Mouse (Mus musculus): Measurements from ENCODE around the gene Csrnp2.

GRCm38 (mm10) chr15:100491966-100492365, 3.3 kb downstream of the Csrnp2 start:
- TF ChIP-seq POLR2A (IDR thresholded peaks at IDR 0.05; ENCODE audit: low read depth, low read length) (no peak), RCOR1 (conservative IDR thresholded peaks at IDR 0.05; ENCODE audit: low read depth, low read length) (no peak), MAZ (IDR thresholded peaks at IDR 0.05; ENCODE audit: low read depth, low read length) (no peak), CHD2 (IDR thresholded peaks at IDR 0.05; ENCODE audit: low read length) (no peak), EP300 (IDR thresholded peaks at IDR 0.05; ENCODE audit: low read length) (no peak), ETS1 (conservative IDR thresholded peaks at IDR 0.05; ENCODE audit: low read depth, low read length) (no peak), HCFC1 (IDR thresholded peaks at IDR 0.05; ENCODE audit: low read depth, low read length) (no peak), CTCF (conservative IDR thresholded peaks at IDR 0.05 in 1 of 2, IDR thresholded peaks at IDR 0.05 in 1 of 2; ENCODE audit: low read depth in 2 of 2, low read length in 2 of 2) (no peak), USF1 (IDR thresholded peaks at IDR 0.05; ENCODE audit: low read depth, low read length) (no peak), MEF2A (IDR thresholded peaks at IDR 0.05; ENCODE audit: borderline replicate concordance, low read depth, low read length) (no peak), NRF1 (IDR thresholded peaks at IDR 0.05; ENCODE audit: low read depth, low read length) (no peak), E2F4 (IDR thresholded peaks at IDR 0.05; ENCODE audit: insufficient replicate concordance, low read depth, low read length) (no peak), ZC3H11A (IDR thresholded peaks at IDR 0.05; ENCODE audit: low read depth, low read length) (no peak), MAFK (IDR thresholded peaks at IDR 0.05; ENCODE audit: insufficient replicate concordance, low read length) (no peak)

Data from CH12.LX (cell line).